Mouse (Mus musculus): ENCODE results near the gene Hexim2.

GRCm38 (mm10) chr11:103149771-103150170 lies 17.5 kb downstream of the Hexim2 start:
- TF ChIP-seq CTCF (IDR thresholded peaks at IDR 0.05; ENCODE audit: low read depth, low read length) = no peak
- no peak for TF ChIP-seq POLR2A (IDR thresholded peaks at IDR 0.05; ENCODE audit: insufficient read depth, low read length)
- no peak for TF ChIP-seq EP300 (IDR thresholded peaks at IDR 0.05; ENCODE audit: insufficient read depth, low read depth, low read length)

Data from ES-Bruce4 (cell line).